Mouse (Mus musculus): Measurements from ENCODE around the gene Tirap. TPM values are rescaled to one million over a fixed set of nuclear protein-coding genes. Genes with fewer than 3 reads are reported as not detected.

The Tirap gene
- total and polyA plus RNA-seq, 2 experiments from 2014 or later = 5.5 to 13.2 TPM

GRCm38 (mm10) chr9:35198945-35199771 lies 933 bp downstream of the Tirap start:
- Histone ChIP-seq H3K36me3 (replicated peaks; ENCODE audit: control insufficient read depth, insufficient read depth, low read length) (peaks cover under 1% of the 10 kb centered on the region; the same call in 1 of the 2 replicates), H3K4me2 (ENCODE audit: low read depth, low read length) (peak overlapping the region; percentile 76), H3K27ac (ENCODE audit: low read depth) (peak overlapping the region; percentile 71), H3K4me3 (ENCODE audit: low read depth, low read length) (peak overlapping the region; percentile 72), H3K9ac (replicated peaks; ENCODE audit: low read depth, low read length) (peak overlapping the region; percentile 77), H3K4me1 (ENCODE audit: control insufficient read depth, insufficient read depth) (peaks cover 9% of the 10 kb centered on the region), H3K27me3 (ENCODE audit: control insufficient read depth, insufficient read depth, low read length) (no peaks in the 10 kb centered on the region), H3K9me3 (replicated peaks; ENCODE audit: control insufficient read depth, low read length) (no peaks in the 10 kb centered on the region)
- TF ChIP-seq EP300 (IDR thresholded peaks at IDR 0.05; ENCODE audit: low read depth) (no peak), CTCF (IDR thresholded peaks at IDR 0.05; ENCODE audit: low read depth) (no peak)
- DNase-seq (ENCODE audit: low spot score) (no peak), ATAC-seq (ENCODE audit: insufficient read depth, low read depth) (peak; percentile 54)
- WGBS = 24% methylated on average over 18 of the region's 18 CpGs

GRCm38 (mm10) chr9:35198351-35198750 lies 1.7 kb downstream of the Tirap start:
- Histone ChIP-seq H3K27me3 (ENCODE audit: control insufficient read depth, insufficient read depth, low read length) (no peaks in the 10 kb centered on the region), H3K27ac (ENCODE audit: low read depth) (no peak overlapping the region), H3K4me1 (ENCODE audit: control insufficient read depth, insufficient read depth) (peaks cover 9% of the 10 kb centered on the region), H3K9me3 (replicated peaks; ENCODE audit: control insufficient read depth, low read length) (no peaks in the 10 kb centered on the region), H3K9ac (replicated peaks; ENCODE audit: low read depth, low read length) (no peak overlapping the region), H3K4me3 (ENCODE audit: low read depth, low read length) (no peak overlapping the region), H3K4me2 (ENCODE audit: low read depth, low read length) (no peak overlapping the region), H3K36me3 (replicated peaks; ENCODE audit: control insufficient read depth, insufficient read depth, low read length) (no peaks in the 10 kb centered on the region)
- no peak for ATAC-seq (ENCODE audit: insufficient read depth, low read depth)
- TF ChIP-seq EP300 (IDR thresholded peaks at IDR 0.05; ENCODE audit: low read depth) (no peak), CTCF (IDR thresholded peaks at IDR 0.05; ENCODE audit: low read depth) (no peak)
- DNase-seq (ENCODE audit: low spot score) = no peak
- 83% methylated on average over 10 of the region's 10 CpGs for WGBS

- WGBS = 89% methylated on average over 3 of the region's 3 CpGs
- no peak for DNase-seq (ENCODE audit: low spot score)
- no peak overlapping the region for H3K4me2 ChIP-seq (ENCODE audit: low read depth, low read length)
Observed at GRCm38 (mm10) chr9:35197625-35198024, 2.5 kb downstream of the Tirap start.

GRCm38 (mm10) chr9:35194048-35194447 lies 6.0 kb downstream of the Tirap start:
- H3K4me1 ChIP-seq (ENCODE audit: control insufficient read depth, insufficient read depth) = no peaks in the 10 kb centered on the region
- no peak overlapping the region for H3K4me2 ChIP-seq (ENCODE audit: low read depth, low read length)
- H3K36me3 ChIP-seq (replicated peaks; ENCODE audit: control insufficient read depth, insufficient read depth, low read length) = peaks cover 20% of the 10 kb centered on the region; the same call in 1 of the 2 replicates
- H3K9ac ChIP-seq (replicated peaks; ENCODE audit: low read depth, low read length) = no peak overlapping the region
- no peak overlapping the region for H3K4me3 ChIP-seq (ENCODE audit: low read depth, low read length)
- DNase-seq (ENCODE audit: low spot score) (no peak), ATAC-seq (ENCODE audit: insufficient read depth, low read depth) (no peak)
- H3K27ac ChIP-seq (ENCODE audit: low read depth) = no peak overlapping the region
- H3K27me3 ChIP-seq (ENCODE audit: control insufficient read depth, insufficient read depth, low read length) = no peaks in the 10 kb centered on the region
- H3K9me3 ChIP-seq (replicated peaks; ENCODE audit: control insufficient read depth, low read length) = no peaks in the 10 kb centered on the region
- no peak for TF ChIP-seq CTCF (IDR thresholded peaks at IDR 0.05; ENCODE audit: low read depth)
- 84% methylated on average over 3 of the region's 3 CpGs for WGBS

More at GRCm38 (mm10) chr9:35197625-35198024, 2.5 kb downstream of the Tirap start:
- ATAC-seq (ENCODE audit: insufficient read depth, low read depth) = no peak
- Histone ChIP-seq H3K27me3 (ENCODE audit: control insufficient read depth, insufficient read depth, low read length) (no peaks in the 10 kb centered on the region), H3K9ac (replicated peaks; ENCODE audit: low read depth, low read length) (no peak overlapping the region), H3K36me3 (replicated peaks; ENCODE audit: control insufficient read depth, insufficient read depth, low read length) (no peaks in the 10 kb centered on the region), H3K27ac (ENCODE audit: low read depth) (no peak overlapping the region), H3K4me3 (ENCODE audit: low read depth, low read length) (no peak overlapping the region), H3K9me3 (replicated peaks; ENCODE audit: control insufficient read depth, low read length) (no peaks in the 10 kb centered on the region), H3K4me1 (ENCODE audit: control insufficient read depth, insufficient read depth) (peaks cover 9% of the 10 kb centered on the region)
- TF ChIP-seq EP300 (IDR thresholded peaks at IDR 0.05; ENCODE audit: low read depth) = no peak
- TF ChIP-seq CTCF (IDR thresholded peaks at IDR 0.05; ENCODE audit: low read depth) = no peak

GRCm38 (mm10) chr9:35192983-35193542 lies 7.0 kb downstream of the Tirap start:
- no peak for ATAC-seq (ENCODE audit: insufficient read depth, low read depth)
- no peak overlapping the region for H3K4me2 ChIP-seq (ENCODE audit: low read depth, low read length)
- no peaks in the 10 kb centered on the region for H3K4me1 ChIP-seq (ENCODE audit: control insufficient read depth, insufficient read depth)
- no peaks in the 10 kb centered on the region for H3K9me3 ChIP-seq (replicated peaks; ENCODE audit: control insufficient read depth, low read length)
- peaks cover 20% of the 10 kb centered on the region; the same call in 1 of the 2 replicates for H3K36me3 ChIP-seq (replicated peaks; ENCODE audit: control insufficient read depth, insufficient read depth, low read length)
- H3K9ac ChIP-seq (replicated peaks; ENCODE audit: low read depth, low read length) = no peak overlapping the region
- DNase-seq (ENCODE audit: low spot score) = no peak
- H3K27ac ChIP-seq (ENCODE audit: low read depth) = no peak overlapping the region
- 77% methylated on average over 11 of the region's 11 CpGs for WGBS
- H3K4me3 ChIP-seq (ENCODE audit: low read depth, low read length) = no peak overlapping the region
- no peaks in the 10 kb centered on the region for H3K27me3 ChIP-seq (ENCODE audit: control insufficient read depth, insufficient read depth, low read length)
- TF ChIP-seq CTCF (IDR thresholded peaks at IDR 0.05; ENCODE audit: low read depth) (no peak), EP300 (IDR thresholded peaks at IDR 0.05; ENCODE audit: low read depth) (no peak)

Data from heart, postnatal 0 days (tissue).